Mouse (Mus musculus) spleen, postnatal 10 days (tissue): ENCODE measurements around the gene Flywch1.
A peak's percentile ranks its signal among the peaks of the same experiment; 100 is the strongest.

Experiments
- DNase-seq, 2 experiments: peaks; one replicate each; pipeline ENCODE4 v3.0.0; 2021 to 2022; ENCODE audit warnings: low spot score in 2 of 2

The Flywch1 gene

GRCm38 (mm10) chr17:23744651-23745050, 26.8 kb downstream of the Flywch1 start:
- no peak for DNase-seq

GRCm38 (mm10) chr17:23744076-23744475, 27.3 kb downstream of the Flywch1 start:
- DNase-seq: no peak

GRCm38 (mm10) chr17:23742941-23743340, 28.5 kb downstream of the Flywch1 start:
- DNase-seq: no peak

- DNase-seq: peak; percentile 32 to 68
Observed at GRCm38 (mm10) chr17:23742210-23742793, 29.1 kb downstream of the Flywch1 start.

GRCm38 (mm10) chr17:23741359-23742209, 29.8 kb downstream of the Flywch1 start:
- DNase-seq: no peak

- DNase-seq: peak in 1 of 2 experiments; percentile 68
Observed at GRCm38 (mm10) chr17:23740598-23741021, 30.8 kb downstream of the Flywch1 start, which contains the start of gene Paqr4. Gene Paqr4, minus strand, starts transcription at chr17:23740867.

GRCm38 (mm10) chr17:23740136-23740584, 31.2 kb downstream of the Flywch1 start:
- peak; percentile 74 to 89 for DNase-seq

- peak in 1 of 2 experiments; percentile 58 for DNase-seq
Observed at GRCm38 (mm10) chr17:23739202-23740135, 31.9 kb downstream of the Flywch1 start.

- no peak for DNase-seq
Observed at GRCm38 (mm10) chr17:23738836-23739201, 32.6 kb downstream of the Flywch1 start.

- peak; percentile 19 to 46 for DNase-seq
Observed at GRCm38 (mm10) chr17:23737493-23738445, 33.6 kb downstream of the Flywch1 start.

GRCm38 (mm10) chr17:23734341-23734740, 37.1 kb downstream of the Flywch1 start:
- no peak for DNase-seq

- DNase-seq: no peak
Observed at GRCm38 (mm10) chr17:23730441-23730840, 41.0 kb downstream of the Flywch1 start.

GRCm38 (mm10) chr17:23726758-23727142, 44.7 kb downstream of the Flywch1 start:
- peak; percentile 67 to 76 for DNase-seq

- peak; percentile 97 to 98 for DNase-seq
Observed at GRCm38 (mm10) chr17:23725999-23726757, 45.2 kb downstream of the Flywch1 start, which contains the start of gene Pkmyt1. Gene Pkmyt1, plus strand, starts transcription at chr17:23726336.

GRCm38 (mm10) chr17:23725477-23725876, 45.9 kb downstream of the Flywch1 start:
- DNase-seq: no peak

- DNase-seq: no peak
Observed at GRCm38 (mm10) chr17:23722376-23723125, 48.9 kb downstream of the Flywch1 start, which contains the start of gene 1520401A03Rik. Gene 1520401A03Rik, minus strand, starts transcription at chr17:23722783.

GRCm38 (mm10) chr17:23721886-23722285, 49.5 kb downstream of the Flywch1 start:
- DNase-seq: no peak

- no peak for DNase-seq
Observed at GRCm38 (mm10) chr17:23719455-23719854, 51.9 kb downstream of the Flywch1 start.

GRCm38 (mm10) chr17:23717003-23717402, 54.4 kb downstream of the Flywch1 start:
- DNase-seq: no peak
